Mouse (Mus musculus): ENCODE data around the gene Hus1. TPM values are rescaled to one million over a fixed set of nuclear protein-coding genes. Genes with fewer than 3 reads are reported as not detected.

Hus1 gene
- total and polyA plus RNA-seq, 3 experiments: 21.7 to 29.4 TPM; not detected in 1

- Histone ChIP-seq H3K9ac (ENCODE audit: control insufficient read depth, low read depth, low read length, poor library complexity, severe bottlenecking) (no peak overlapping the region), H3K79me2 (ENCODE audit: control insufficient read depth, insufficient read depth, low read length, poor library complexity) (no peaks in the 10 kb centered on the region), H3K27me3 (ENCODE audit: control insufficient read depth in 1 of 2, insufficient read depth in 2 of 2, low read length in 2 of 2) (peaks cover 0 to 4% of the 10 kb centered on the region in 2 experiments; a peak in 1 of 4 replicates), H3K4me3 (ENCODE audit: control insufficient read depth in 1 of 2, insufficient read depth in 1 of 2, low read depth in 2 of 2, low read length in 2 of 2) (no peak overlapping the region), H3K9me3 (replicated peaks; ENCODE audit: insufficient read depth, low read length) (no peaks in the 10 kb centered on the region), H3K4me1 (ENCODE audit: control insufficient read depth in 1 of 2, insufficient read depth in 2 of 2, low read length in 2 of 2) (no peaks in the 10 kb centered on the region), H3K36me3 (ENCODE audit: control insufficient read depth in 1 of 2, insufficient read depth in 2 of 2, low read length in 2 of 2) (no peaks in the 10 kb centered on the region), H3K27ac (ENCODE audit: control insufficient read depth, low read depth, low read length) (no peak overlapping the region)
- peak; percentile 83 for DNase-seq (ENCODE audit: low read depth, low spot score)
- TF ChIP-seq ZC3H11A (IDR thresholded peaks at IDR 0.05; ENCODE audit: low read depth, low read length) (peak; percentile 80), TCF12 (IDR thresholded peaks at IDR 0.05; ENCODE audit: low read depth, low read length) (no peak), RAD21 (IDR thresholded peaks at IDR 0.05; ENCODE audit: low read depth, low read length) (peak; percentile 78), MYC (IDR thresholded peaks at IDR 0.05; ENCODE audit: low read depth, low read length) (no peak), TBP (IDR thresholded peaks at IDR 0.05; ENCODE audit: low read depth, low read length) (no peak), CTCF (IDR thresholded peaks at IDR 0.05 in 2 of 3, conservative IDR thresholded peaks at IDR 0.05 in 1 of 3; ENCODE audit: control insufficient read depth in 1 of 3, insufficient read depth in 1 of 3, low read depth in 2 of 3, low read length in 3 of 3, poor library complexity in 1 of 3, severe bottlenecking in 1 of 3) (peak; percentile 61 to 88 (median 79)), SMC3 (IDR thresholded peaks at IDR 0.05; ENCODE audit: low read depth, low read length) (peak; percentile 99), ZKSCAN1 (IDR thresholded peaks at IDR 0.05; ENCODE audit: low read depth, low read length) (no peak)
Observed at GRCm38 (mm10) chr11:8983237-8983861, 27.6 kb downstream of the Hus1 start.

- no peaks in the 10 kb centered on the region for H3K9me3 ChIP-seq (replicated peaks; ENCODE audit: insufficient read depth, low read length)
- no peak overlapping the region for H3K27ac ChIP-seq (ENCODE audit: control insufficient read depth, low read depth, low read length)
- H3K4me1 ChIP-seq (ENCODE audit: control insufficient read depth in 1 of 2, insufficient read depth in 2 of 2, low read length in 2 of 2): no peaks in the 10 kb centered on the region
- no peak for DNase-seq (ENCODE audit: low read depth, low spot score)
- no peak overlapping the region for H3K9ac ChIP-seq (ENCODE audit: control insufficient read depth, low read depth, low read length, poor library complexity, severe bottlenecking)
- H3K79me2 ChIP-seq (ENCODE audit: control insufficient read depth, insufficient read depth, low read length, poor library complexity): no peaks in the 10 kb centered on the region
- no peaks in the 10 kb centered on the region for H3K27me3 ChIP-seq (ENCODE audit: control insufficient read depth in 1 of 2, insufficient read depth in 2 of 2, low read length in 2 of 2)
- TF ChIP-seq TBP (IDR thresholded peaks at IDR 0.05; ENCODE audit: low read depth, low read length) (no peak), JUND (IDR thresholded peaks at IDR 0.05; ENCODE audit: low read depth, low read length) (no peak), RCOR1 (IDR thresholded peaks at IDR 0.05; ENCODE audit: low read depth, low read length) (no peak), MEF2A (IDR thresholded peaks at IDR 0.05; ENCODE audit: extremely low read depth, insufficient replicate concordance, low read depth, low read length, poor library complexity, severe bottlenecking) (no peak), MYB (IDR thresholded peaks at IDR 0.05; ENCODE audit: low read depth, low read length) (no peak), E2F4 (IDR thresholded peaks at IDR 0.05; ENCODE audit: borderline replicate concordance, low read depth, low read length) (no peak), POLR2AphosphoS5 (IDR thresholded peaks at IDR 0.05; ENCODE audit: borderline replicate concordance, low read depth, low read length) (no peak), BHLHE40 (IDR thresholded peaks at IDR 0.05; ENCODE audit: borderline replicate concordance, low read depth, low read length) (no peak), MYC (IDR thresholded peaks at IDR 0.05; ENCODE audit: low read depth, low read length) (no peak), USF1 (IDR thresholded peaks at IDR 0.05; ENCODE audit: low read depth, low read length) (no peak), EP300 (IDR thresholded peaks at IDR 0.05; ENCODE audit: low read depth in 1 of 2, low read length in 2 of 2) (no peak), ZC3H11A (IDR thresholded peaks at IDR 0.05; ENCODE audit: low read depth, low read length) (no peak), GATA1 (IDR thresholded peaks at IDR 0.05; ENCODE audit: low read depth, low read length) (no peak), ELF1 (IDR thresholded peaks at IDR 0.05; ENCODE audit: low read depth, low read length) (no peak), CTCF (IDR thresholded peaks at IDR 0.05 in 2 of 3, conservative IDR thresholded peaks at IDR 0.05 in 1 of 3; ENCODE audit: control insufficient read depth in 1 of 3, insufficient read depth in 1 of 3, low read depth in 2 of 3, low read length in 3 of 3, poor library complexity in 1 of 3, severe bottlenecking in 1 of 3) (no peak), POLR2A (IDR thresholded peaks at IDR 0.05; ENCODE audit: control insufficient read depth in 1 of 2, insufficient read depth in 1 of 2, low read depth in 1 of 2, low read length in 2 of 2, poor library complexity in 1 of 2) (no peak), SIN3A (IDR thresholded peaks at IDR 0.05; ENCODE audit: low read length) (no peak), NRF1 (IDR thresholded peaks at IDR 0.05; ENCODE audit: insufficient read depth, low read depth, low read length, poor library complexity, severe bottlenecking) (no peak), ETS1 (IDR thresholded peaks at IDR 0.05; ENCODE audit: low read depth, low read length) (no peak)
- no peaks in the 10 kb centered on the region for H3K36me3 ChIP-seq (ENCODE audit: control insufficient read depth in 1 of 2, insufficient read depth in 2 of 2, low read length in 2 of 2)
- no peak overlapping the region for H3K4me3 ChIP-seq (ENCODE audit: control insufficient read depth in 1 of 2, insufficient read depth in 1 of 2, low read depth in 2 of 2, low read length in 2 of 2)
Observed at GRCm38 (mm10) chr11:8978154-8978553, 32.8 kb downstream of the Hus1 start.

All from MEL (cell line).